ENCODE assay signal across 8 mouse cellular contexts in the genomic region with DNA sequence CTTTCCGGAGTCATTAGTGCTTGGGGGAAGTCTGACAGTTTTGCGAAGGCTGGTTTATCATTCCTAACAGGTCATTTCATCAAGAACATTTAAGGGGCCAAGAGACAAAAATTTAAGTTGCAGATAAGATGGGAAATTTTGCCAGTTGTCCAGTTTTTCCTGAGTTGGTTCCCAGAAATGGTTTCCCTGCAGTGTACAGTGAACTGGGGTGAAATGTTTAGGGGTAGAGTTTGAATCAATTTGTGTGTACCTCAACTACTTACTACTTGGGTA. TPM values are rescaled to one million over a fixed set of nuclear protein-coding genes. Genes with fewer than 3 reads are reported as not detected.
DNase-seq lines count a peak whose midpoint lies in the region; ATAC-seq lines count a peak whose summit lies in the region.

No protein-coding gene starts in this region.

- intact Hi-C loops in heart, postnatal 14 days (cut with DNase I): loop anchor here (5.0 kb wide), 1 partner anchor 257 kb away; no protein-coding TSS in a partner anchor

- no peak for ATAC-seq in forebrain, embryonic 13.5 days
- ATAC-seq in liver, embryonic 15.5 days (ENCODE audit: insufficient read depth): no peak

- no peaks in the 10 kb centered on the region for H3K27me3 ChIP-seq in heart, embryonic 10.5 days (ENCODE audit: insufficient read depth, poor library complexity, severe bottlenecking)
- no peaks in the 10 kb centered on the region for H3K27me3 ChIP-seq in forebrain, embryonic 13.5 days
- H3K27me3 ChIP-seq in liver, embryonic 15.5 days: no peaks in the 10 kb centered on the region

- H3K4me2 ChIP-seq in forebrain, embryonic 13.5 days: peak overlapping the region; percentile 69
- H3K4me2 ChIP-seq in liver, embryonic 15.5 days: peak overlapping the region; percentile 87

- peak overlapping the region; percentile 99 for H3K27ac ChIP-seq in heart, embryonic 10.5 days
- peak overlapping the region; percentile 99; the same call in 1 of the 2 replicates for H3K27ac ChIP-seq in forebrain, embryonic 13.5 days
- peak overlapping the region; percentile 99 for H3K27ac ChIP-seq in liver, embryonic 15.5 days (replicated peaks)

- H3K9ac ChIP-seq in forebrain, embryonic 13.5 days: peak overlapping the region; percentile 96
- peak overlapping the region; percentile 99 for H3K9ac ChIP-seq in liver, embryonic 15.5 days

- no peak for DNase-seq in heart, embryonic 10.5 days (ENCODE audit: low spot score)
- no peak for DNase-seq in heart, postnatal 14 days
- DNase-seq in 3T3-L1 (ENCODE audit: low read depth, low spot score): peak; percentile 22
- DNase-seq in embryo, embryonic 9.5 days (ENCODE audit: extremely low spot score): no peak
- no peak for DNase-seq in layer of hippocampus, adult 9-10 months (ENCODE audit: low spot score)
- DNase-seq in urinary bladder, postnatal 10 days (ENCODE audit: low spot score): no peak

- H3K4me3 ChIP-seq in heart, embryonic 10.5 days: peak overlapping the region; percentile 99
- peak overlapping the region; percentile 95 for H3K4me3 ChIP-seq in forebrain, embryonic 13.5 days
- H3K4me3 ChIP-seq in liver, embryonic 15.5 days (replicated peaks): peak overlapping the region; percentile 99

- no peaks in the 10 kb centered on the region for H3K9me3 ChIP-seq in heart, embryonic 10.5 days
- H3K9me3 ChIP-seq in forebrain, embryonic 13.5 days (replicated peaks): no peaks in the 10 kb centered on the region
- no peaks in the 10 kb centered on the region for H3K9me3 ChIP-seq in liver, embryonic 15.5 days (replicated peaks)

- peaks cover 14% of the 10 kb centered on the region for H3K4me1 ChIP-seq in heart, embryonic 10.5 days
- H3K4me1 ChIP-seq in forebrain, embryonic 13.5 days: peaks cover 23% of the 10 kb centered on the region
- H3K4me1 ChIP-seq in liver, embryonic 15.5 days (replicated peaks): peaks cover 26% of the 10 kb centered on the region

- WGBS in heart, embryonic 10.5 days: 1% methylated on average over 2 of the region's 2 CpGs
- 3% methylated on average over 2 of the region's 2 CpGs for WGBS in forebrain, embryonic 13.5 days
- WGBS in liver, embryonic 15.5 days (ENCODE audit: insufficient replicate concordance): 0% methylated on average over 2 of the region's 2 CpGs

- peaks cover 8% of the 10 kb centered on the region; the same call in 1 of the 2 replicates for H3K36me3 ChIP-seq in heart, embryonic 10.5 days
- peaks cover 12% of the 10 kb centered on the region for H3K36me3 ChIP-seq in forebrain, embryonic 13.5 days (ENCODE audit: poor library complexity, severe bottlenecking)
- H3K36me3 ChIP-seq in liver, embryonic 15.5 days (replicated peaks): peaks cover 17% of the 10 kb centered on the region

RNA-seq across cellular contexts. Expression of gene Usp1, which starts 1.2 kb away (rescaled TPM):
- polyA plus RNA-seq in heart, embryonic 10.5 days (2016; fragmentation: Nextera tagmentation; extraction: Ambion mirVana): 57.2 and 80.7 TPM in 2 replicates
- total RNA-seq in heart, postnatal 14 days (2021): 10 to 100 TPM; 15.8 to 19.6 TPM
- polyA plus RNA-seq in forebrain, embryonic 13.5 days (2015; fragmentation: Nextera tagmentation; extraction: Ambion mirVana): 104 and 119 TPM in 2 replicates
- polyA plus RNA-seq in liver, embryonic 15.5 days (2015; fragmentation: Nextera tagmentation; extraction: Ambion mirVana): 57.9 and 61.3 TPM in 2 replicates
